Mouse (Mus musculus) embryonic facial prominence, embryonic 11.5 days (tissue): ENCODE data around the gene Setd4. TPM values are rescaled to one million over a fixed set of nuclear protein-coding genes. Genes with fewer than 3 reads are reported as not detected.

Experiments
- ATAC-seq: fragments of 200-750 bp; cut with Nextera tagmentation; replicated peaks from 2 replicates; pipeline ENCODE4 v1.8.0; 2017; ENCODE audit warnings: low read depth; ENCODE audit not compliant: insufficient number of reproducible peaks, low FRiP score, low TSS enrichment
- DNase-seq: peaks from one replicate; pipeline ENCODE4 v3.0.0-alpha.2; 2015; ENCODE audit warnings: low spot score
- H3K27ac ChIP-seq: fragments of 300-500 bp; sonication (generic); replicated peaks from 2 replicates; pipeline ENCODE4 v1.5.1; 2014; ENCODE audit warnings: mild to moderate bottlenecking, low read depth, low read length, control low read depth
- H3K27me3 ChIP-seq: fragments of 300-500 bp; sonication (generic); 2 replicates; pipeline ENCODE4 v1.6.1; 2014; ENCODE audit warnings: mild to moderate bottlenecking, low read length, moderate library complexity, mixed read lengths; ENCODE audit not compliant: control insufficient read depth, insufficient read depth
- H3K36me3 ChIP-seq: fragments of 300-500 bp; sonication (generic); replicated peaks from 2 replicates; pipeline ENCODE4 v1.6.1; 2014; ENCODE audit warnings: low read depth, mild to moderate bottlenecking, low read length, moderate library complexity, mixed read lengths; ENCODE audit not compliant: control insufficient read depth, insufficient read depth
- H3K4me1 ChIP-seq: fragments of 300-500 bp; sonication (generic); 2 replicates; pipeline ENCODE4 v1.6.1; 2014; ENCODE audit warnings: low read length, mixed read lengths; ENCODE audit not compliant: control insufficient read depth, insufficient read depth
- H3K4me2 ChIP-seq: fragments of 300-500 bp; sonication (generic); 2 replicates; pipeline ENCODE4 v1.6.1; 2014; ENCODE audit warnings: low read depth, mild to moderate bottlenecking, control low read depth, low read length, moderate library complexity
- H3K4me3 ChIP-seq: fragments of 300-500 bp; sonication (generic); 2 replicates; pipeline ENCODE4 v1.5.1; 2014; ENCODE audit warnings: low read depth, low read length, control low read depth
- H3K9ac ChIP-seq: fragments of 300-500 bp; sonication (generic); replicated peaks from 2 replicates; pipeline ENCODE4 v1.6.1; 2014; ENCODE audit warnings: mild to moderate bottlenecking, control low read depth, low read length
- H3K9me3 ChIP-seq: fragments of 300-500 bp; sonication (generic); replicated peaks from 2 replicates; pipeline ENCODE4 v1.6.1; 2016; ENCODE audit warnings: mild to moderate bottlenecking, low read length, inconsistent platforms, mixed read lengths; ENCODE audit not compliant: control insufficient read depth
- WGBS: fragments of 180-500 bp; shearing (Covaris S2); extraction: QIAGEN DNeasy Blood & Tissue Kit; methylation state at CpG from one replicate; pipeline ENCODE4 v1.1.7; 2014; 5-methylcytosine and 5-hydroxymethylcytosine counted together
- polyA plus RNA-seq: library from polyadenylated mRNA; unstranded; fragments of >200 nt; fragmentation: Nextera tagmentation; extraction: Ambion mirVana; gene quantifications from 2 replicates; pipeline ENCODE4 v1.2.1, GENCODE M21; 2014

Gene Setd4
- polyA plus RNA-seq, 1 experiment from 2014 or later, result 18.0 TPM

GRCm38 (mm10) chr16:93599461-93599860 lies 4.4 kb downstream of the Setd4 start:
- no peak overlapping the region for H3K4me2 ChIP-seq
- H3K27me3 ChIP-seq, result no peaks in the 10 kb centered on the region
- WGBS, result 88% methylated on average over 6 of the region's 6 CpGs
- no peak overlapping the region for H3K27ac ChIP-seq
- no peaks in the 10 kb centered on the region for H3K4me1 ChIP-seq
- H3K9me3 ChIP-seq, result no peaks in the 10 kb centered on the region
- no peak overlapping the region for H3K9ac ChIP-seq
- no peak for DNase-seq
- H3K4me3 ChIP-seq, result no peak overlapping the region
- no peak for ATAC-seq
- no peaks in the 10 kb centered on the region for H3K36me3 ChIP-seq

GRCm38 (mm10) chr16:93597551-93597950 lies 6.3 kb downstream of the Setd4 start:
- Histone ChIP-seq H3K4me3 (no peak overlapping the region), H3K36me3 (no peaks in the 10 kb centered on the region), H3K9me3 (no peaks in the 10 kb centered on the region), H3K27me3 (no peaks in the 10 kb centered on the region), H3K27ac (no peak overlapping the region), H3K4me1 (no peaks in the 10 kb centered on the region), H3K4me2 (no peak overlapping the region), H3K9ac (no peak overlapping the region)
- DNase-seq, result no peak
- no peak for ATAC-seq
- 91% methylated on average over 9 of the region's 9 CpGs for WGBS

GRCm38 (mm10) chr16:93596807-93597206 lies 7.1 kb downstream of the Setd4 start:
- 91% methylated on average over 7 of the region's 7 CpGs for WGBS
- Histone ChIP-seq H3K9ac (no peak overlapping the region), H3K4me2 (no peak overlapping the region), H3K36me3 (no peaks in the 10 kb centered on the region), H3K4me1 (no peaks in the 10 kb centered on the region), H3K27ac (no peak overlapping the region), H3K9me3 (no peaks in the 10 kb centered on the region), H3K4me3 (no peak overlapping the region), H3K27me3 (no peaks in the 10 kb centered on the region)
- DNase-seq, result no peak
- ATAC-seq, result no peak

- no peak overlapping the region for H3K4me3 ChIP-seq
- no peak overlapping the region for H3K9ac ChIP-seq
- no peaks in the 10 kb centered on the region for H3K36me3 ChIP-seq
- ATAC-seq (no peak), DNase-seq (no peak)
- 91% methylated on average over 5 of the region's 5 CpGs for WGBS
- no peaks in the 10 kb centered on the region for H3K4me1 ChIP-seq
- no peaks in the 10 kb centered on the region for H3K27me3 ChIP-seq
- H3K4me2 ChIP-seq, result no peak overlapping the region
- no peak overlapping the region for H3K27ac ChIP-seq
- no peaks in the 10 kb centered on the region for H3K9me3 ChIP-seq
These were observed 8.1 kb downstream of the Setd4 start for GRCm38 (mm10) chr16:93595766-93596165.

GRCm38 (mm10) chr16:93594448-93594847 lies 9.4 kb downstream of the Setd4 start:
- no peaks in the 10 kb centered on the region for H3K36me3 ChIP-seq
- H3K27ac ChIP-seq, result no peak overlapping the region
- no peaks in the 10 kb centered on the region for H3K9me3 ChIP-seq
- WGBS, result 97% methylated on average over 10 of the region's 10 CpGs
- H3K4me2 ChIP-seq, result no peak overlapping the region
- H3K27me3 ChIP-seq, result no peaks in the 10 kb centered on the region
- no peak for DNase-seq
- no peak for ATAC-seq
- no peak overlapping the region for H3K9ac ChIP-seq
- H3K4me1 ChIP-seq, result no peaks in the 10 kb centered on the region
- H3K4me3 ChIP-seq, result no peak overlapping the region

GRCm38 (mm10) chr16:93593406-93593805 lies 10.5 kb downstream of the Setd4 start:
- WGBS, result 88% methylated on average over 8 of the region's 8 CpGs
- no peaks in the 10 kb centered on the region for H3K36me3 ChIP-seq
- no peak for ATAC-seq

GRCm38 (mm10) chr16:93592711-93593110 lies 11.2 kb downstream of the Setd4 start:
- H3K27me3 ChIP-seq, result no peaks in the 10 kb centered on the region
- no peak overlapping the region for H3K4me2 ChIP-seq
- H3K9me3 ChIP-seq, result no peaks in the 10 kb centered on the region
- no peaks in the 10 kb centered on the region for H3K36me3 ChIP-seq
- no peak overlapping the region for H3K27ac ChIP-seq
- 86% methylated on average over 3 of the region's 3 CpGs for WGBS
- no peaks in the 10 kb centered on the region; the same call in 1 of the 2 replicates for H3K4me1 ChIP-seq
- no peak overlapping the region for H3K9ac ChIP-seq
- DNase-seq (no peak), ATAC-seq (no peak)
- H3K4me3 ChIP-seq, result no peak overlapping the region

More at GRCm38 (mm10) chr16:93593406-93593805, 10.5 kb downstream of the Setd4 start:
- Histone ChIP-seq H3K4me2 (no peak overlapping the region), H3K9me3 (no peaks in the 10 kb centered on the region), H3K9ac (no peak overlapping the region), H3K27ac (no peak overlapping the region), H3K4me3 (no peak overlapping the region), H3K4me1 (no peaks in the 10 kb centered on the region), H3K27me3 (no peaks in the 10 kb centered on the region)
- DNase-seq, result no peak

- no peak for DNase-seq
- no peaks in the 10 kb centered on the region for H3K27me3 ChIP-seq
These were observed 12.1 kb downstream of the Setd4 start for GRCm38 (mm10) chr16:93591450-93592430.

More at GRCm38 (mm10) chr16:93591450-93592430, 12.1 kb downstream of the Setd4 start:
- Histone ChIP-seq H3K4me1 (no peaks in the 10 kb centered on the region; the same call in 1 of the 2 replicates), H3K27ac (no peak overlapping the region), H3K4me3 (no peak overlapping the region), H3K4me2 (no peak overlapping the region), H3K9ac (no peak overlapping the region), H3K36me3 (no peaks in the 10 kb centered on the region), H3K9me3 (no peaks in the 10 kb centered on the region)
- WGBS, result 94% methylated on average over 20 of the region's 20 CpGs
- no peak for ATAC-seq
